Mouse (Mus musculus) heart, embryonic 11.5 days (tissue): ENCODE data around the gene Tmem42. TPM values are rescaled to one million over a fixed set of nuclear protein-coding genes. Genes with fewer than 3 reads are reported as not detected.

Source experiments
- ATAC-seq: fragments of 200-750 bp; cut with Nextera tagmentation; replicated peaks from 2 replicates; pipeline ENCODE4 v1.8.0; 2017; ENCODE audit warnings: moderate library complexity; ENCODE audit not compliant: insufficient number of reproducible peaks, low FRiP score, low TSS enrichment
- H3K27ac ChIP-seq: fragments of 300-500 bp; sonication (generic); 2 replicates; pipeline ENCODE4 v1.5.1; 2014; ENCODE audit warnings: mild to moderate bottlenecking, low read depth, low read length
- H3K27me3 ChIP-seq: fragments of 300-500 bp; sonication (generic); 2 replicates; pipeline ENCODE4 v1.6.1; 2014; ENCODE audit warnings: mild to moderate bottlenecking, low read length, mixed read lengths; ENCODE audit not compliant: control insufficient read depth, insufficient read depth
- H3K36me3 ChIP-seq: fragments of 300-500 bp; sonication (generic); 2 replicates; pipeline ENCODE4 v1.6.1; 2014; ENCODE audit warnings: mild to moderate bottlenecking, low read length, moderate library complexity, mixed read lengths; ENCODE audit not compliant: control insufficient read depth, insufficient read depth
- H3K4me1 ChIP-seq: fragments of 300-500 bp; sonication (generic); 2 replicates; pipeline ENCODE4 v1.6.1; 2014; ENCODE audit warnings: low read length; ENCODE audit not compliant: control insufficient read depth, insufficient read depth
- H3K4me2 ChIP-seq: fragments of 300-500 bp; sonication (generic); 2 replicates; pipeline ENCODE4 v1.6.1; 2014; ENCODE audit warnings: mild to moderate bottlenecking, moderate library complexity
- H3K4me3 ChIP-seq: fragments of 300-500 bp; sonication (generic); 2 replicates; pipeline ENCODE4 v1.5.1; 2014; ENCODE audit warnings: low read depth, low read length
- H3K9ac ChIP-seq: fragments of 300-500 bp; sonication (generic); 2 replicates; pipeline ENCODE4 v1.6.1; 2014; ENCODE audit warnings: mild to moderate bottlenecking, low read depth, low read length, moderate library complexity
- H3K9me3 ChIP-seq: fragments of 300-500 bp; sonication (generic); replicated peaks from 2 replicates; pipeline ENCODE4 v1.6.1; 2016; ENCODE audit warnings: low read length; ENCODE audit not compliant: control insufficient read depth
- WGBS: fragments of 180-500 bp; shearing (Covaris S2); extraction: QIAGEN DNeasy Blood & Tissue Kit; methylation state at CpG from one replicate; pipeline ENCODE4 v1.1.7; 2014; ENCODE audit not compliant: insufficient replicate concordance; 5-methylcytosine and 5-hydroxymethylcytosine counted together
- polyA plus RNA-seq: library from polyadenylated mRNA; unstranded; fragments of >200 nt; fragmentation: Nextera tagmentation; extraction: Ambion mirVana; gene quantifications from 2 replicates; pipeline ENCODE4 v1.2.1, GENCODE M21; 2014

The Tmem42 gene
- 15.4 and 18.6 TPM in 2 replicates for polyA plus RNA-seq

- Histone ChIP-seq H3K9ac (peak within 1 kb of the TSS; percentile 86), H3K36me3 (peaks cover 5% of the 10 kb centered on the region), H3K27ac (peak within 1 kb of the TSS; percentile 75), H3K27me3 (no peaks in the 10 kb centered on the region), H3K4me3 (peak within 1 kb of the TSS; percentile 74), H3K4me2 (peak within 1 kb of the TSS; percentile 77), H3K4me1 (peaks cover 3% of the 10 kb centered on the region; the same call in 1 of the 2 replicates), H3K9me3 (no peaks in the 10 kb centered on the region)
- peak; percentile 94 for ATAC-seq
- under 1% methylated on average over 45 of the region's 69 CpGs for WGBS
Observed at GRCm38 (mm10) chr9:123020995-123021631, at the start of gene Tmem42. Tmem42 (plus strand) TSS chr9:123021326.

- 90% methylated on average over 10 of the region's 10 CpGs for WGBS
Observed at GRCm38 (mm10) chr9:122998406-122999192, 22.5 kb upstream of the Tmem42 start.

GRCm38 (mm10) chr9:122999193-122999586, 21.9 kb upstream of the Tmem42 start:
- Histone ChIP-seq H3K4me1 (no peaks in the 10 kb centered on the region), H3K4me3 (no peak overlapping the region), H3K9me3 (no peaks in the 10 kb centered on the region), H3K9ac (no peak overlapping the region), H3K36me3 (peaks cover 17% of the 10 kb centered on the region), H3K4me2 (no peak overlapping the region), H3K27me3 (no peaks in the 10 kb centered on the region), H3K27ac (no peak overlapping the region)
- ATAC-seq = no peak
- 99% methylated on average over 4 of the region's 4 CpGs for WGBS

More at GRCm38 (mm10) chr9:122998406-122999192, 22.5 kb upstream of the Tmem42 start:
- H3K27me3 ChIP-seq = no peaks in the 10 kb centered on the region
- H3K9me3 ChIP-seq = no peaks in the 10 kb centered on the region
- peaks cover 15% of the 10 kb centered on the region for H3K36me3 ChIP-seq
- no peak overlapping the region for H3K27ac ChIP-seq
- no peak overlapping the region for H3K9ac ChIP-seq
- no peaks in the 10 kb centered on the region for H3K4me1 ChIP-seq
- ATAC-seq = no peak
- no peak overlapping the region for H3K4me3 ChIP-seq
- no peak overlapping the region for H3K4me2 ChIP-seq

GRCm38 (mm10) chr9:123004718-123005117, 16.4 kb upstream of the Tmem42 start:
- 92% methylated on average over 2 of the region's 2 CpGs for WGBS
- no peak for ATAC-seq
- H3K9ac ChIP-seq = no peak overlapping the region

GRCm38 (mm10) chr9:123006071-123006470, 15.1 kb upstream of the Tmem42 start:
- Histone ChIP-seq H3K27ac (no peak overlapping the region), H3K4me1 (no peaks in the 10 kb centered on the region), H3K9me3 (no peaks in the 10 kb centered on the region), H3K4me3 (no peak overlapping the region), H3K36me3 (peaks cover 40% of the 10 kb centered on the region), H3K4me2 (no peak overlapping the region), H3K9ac (no peak overlapping the region), H3K27me3 (no peaks in the 10 kb centered on the region)
- no peak for ATAC-seq
- WGBS = 83% methylated on average over 6 of the region's 6 CpGs

More at GRCm38 (mm10) chr9:123004718-123005117, 16.4 kb upstream of the Tmem42 start:
- Histone ChIP-seq H3K36me3 (peaks cover 36% of the 10 kb centered on the region), H3K27ac (no peak overlapping the region), H3K9me3 (no peaks in the 10 kb centered on the region), H3K27me3 (no peaks in the 10 kb centered on the region), H3K4me2 (no peak overlapping the region), H3K4me3 (no peak overlapping the region), H3K4me1 (no peaks in the 10 kb centered on the region)

GRCm38 (mm10) chr9:123021636-123022379, 682 bp downstream of the Tmem42 start:
- Histone ChIP-seq H3K27me3 (no peaks in the 10 kb centered on the region), H3K4me3 (peak overlapping the region; percentile 74), H3K27ac (no peak overlapping the region), H3K4me1 (peaks cover 3% of the 10 kb centered on the region; the same call in 1 of the 2 replicates), H3K9me3 (no peaks in the 10 kb centered on the region), H3K36me3 (peaks cover 2% of the 10 kb centered on the region; the same call in 1 of the 2 replicates), H3K9ac (no peak overlapping the region), H3K4me2 (peak overlapping the region; percentile 77)
- WGBS = 27% methylated on average over 22 of the region's 24 CpGs
- no peak for ATAC-seq

- no peak for ATAC-seq
- 76% methylated on average over 2 of the region's 2 CpGs for WGBS
Observed at GRCm38 (mm10) chr9:123024201-123024600, 3.1 kb downstream of the Tmem42 start.

GRCm38 (mm10) chr9:123031496-123032246, 10.5 kb downstream of the Tmem42 start:
- H3K4me3 ChIP-seq = no peak overlapping the region
- H3K9me3 ChIP-seq = no peaks in the 10 kb centered on the region
- H3K4me1 ChIP-seq = no peaks in the 10 kb centered on the region
- H3K4me2 ChIP-seq = no peak overlapping the region
- no peak overlapping the region for H3K27ac ChIP-seq
- ATAC-seq = no peak
- no peak overlapping the region for H3K9ac ChIP-seq
- no peaks in the 10 kb centered on the region for H3K36me3 ChIP-seq
- no peaks in the 10 kb centered on the region for H3K27me3 ChIP-seq
- 72% methylated on average over 13 of the region's 13 CpGs for WGBS

More at GRCm38 (mm10) chr9:123024201-123024600, 3.1 kb downstream of the Tmem42 start:
- no peaks in the 10 kb centered on the region for H3K36me3 ChIP-seq
- H3K4me1 ChIP-seq = peaks cover 3% of the 10 kb centered on the region; the same call in 1 of the 2 replicates
- no peak overlapping the region for H3K9ac ChIP-seq
- no peaks in the 10 kb centered on the region for H3K9me3 ChIP-seq
- H3K27ac ChIP-seq = no peak overlapping the region
- no peak overlapping the region for H3K4me3 ChIP-seq
- no peaks in the 10 kb centered on the region for H3K27me3 ChIP-seq
- no peak overlapping the region for H3K4me2 ChIP-seq
